Mouse (Mus musculus) heart, embryonic 16.5 days (tissue): Measurements from ENCODE around the gene Snx9. TPM values are rescaled to one million over a fixed set of nuclear protein-coding genes. Genes with fewer than 3 reads are reported as not detected.

Experiments
- ATAC-seq: fragments of 200-750 bp; cut with Nextera tagmentation; replicated peaks from 2 replicates; pipeline ENCODE4 v1.8.0; 2017; ENCODE audit warnings: moderate number of reproducible peaks; ENCODE audit not compliant: insufficient read depth, low FRiP score; ENCODE audit errors: extremely low read depth
- H3K27ac ChIP-seq: fragments of 300-500 bp; sonication (generic); 2 replicates; pipeline ENCODE4 v1.5.1; 2014; ENCODE audit warnings: mild to moderate bottlenecking, low read length, control low read depth, moderate library complexity
- H3K27me3 ChIP-seq: fragments of 300-500 bp; sonication (generic); 2 replicates; pipeline ENCODE4 v1.6.1; 2014; ENCODE audit warnings: low read length, mixed read lengths; ENCODE audit not compliant: control insufficient read depth, insufficient read depth
- H3K36me3 ChIP-seq: fragments of 300-500 bp; sonication (generic); 2 replicates; pipeline ENCODE4 v1.6.1; 2014; ENCODE audit not compliant: control insufficient read depth, insufficient read depth
- H3K4me1 ChIP-seq: fragments of 300-500 bp; sonication (generic); 2 replicates; pipeline ENCODE4 v1.6.1; 2014; ENCODE audit warnings: low read length, mixed read lengths; ENCODE audit not compliant: control insufficient read depth, insufficient read depth
- H3K4me2 ChIP-seq: fragments of 300-500 bp; sonication (generic); 2 replicates; pipeline ENCODE4 v1.6.1; 2014; ENCODE audit warnings: low read depth, mild to moderate bottlenecking, control low read depth, low read length
- H3K4me3 ChIP-seq: fragments of 300-500 bp; sonication (generic); 2 replicates; pipeline ENCODE4 v1.5.1; 2014; ENCODE audit warnings: mild to moderate bottlenecking, control low read depth, low read length
- H3K9ac ChIP-seq: fragments of 300-500 bp; sonication (generic); 2 replicates; pipeline ENCODE4 v1.6.1; 2014; ENCODE audit warnings: low read length, control low read depth
- H3K9me3 ChIP-seq: fragments of 300-500 bp; sonication (generic); replicated peaks from 2 replicates; pipeline ENCODE4 v1.6.1; 2016; ENCODE audit warnings: low read length; ENCODE audit not compliant: control insufficient read depth
- WGBS: fragments of 180-500 bp; shearing (Covaris S2); extraction: QIAGEN DNeasy Blood & Tissue Kit; methylation state at CpG from one replicate; pipeline ENCODE4 v1.1.7; 2014; 5-methylcytosine and 5-hydroxymethylcytosine counted together
- polyA plus RNA-seq: library from polyadenylated mRNA; unstranded; fragments of >200 nt; fragmentation: Nextera tagmentation; extraction: Ambion mirVana; gene quantifications from 2 replicates; pipeline ENCODE4 v1.2.1, GENCODE M21; 2015

Gene Snx9
- polyA plus RNA-seq, 1 experiment from 2014 or later: 19.4 TPM

- 69% methylated on average over 1 of the region's 1 CpGs for WGBS
- H3K27me3 ChIP-seq: no peaks in the 10 kb centered on the region
- H3K4me2 ChIP-seq: no peak overlapping the region
- no peak overlapping the region for H3K9ac ChIP-seq
- ATAC-seq: no peak
- no peak overlapping the region for H3K4me3 ChIP-seq
- no peak overlapping the region for H3K27ac ChIP-seq
- no peaks in the 10 kb centered on the region for H3K36me3 ChIP-seq
- peaks cover 3% of the 10 kb centered on the region for H3K4me1 ChIP-seq
- H3K9me3 ChIP-seq: no peaks in the 10 kb centered on the region
These were observed 101.9 kb downstream of the Snx9 start for GRCm38 (mm10) chr17:5943053-5943452.

- Histone ChIP-seq H3K4me1 (peaks cover 3% of the 10 kb centered on the region), H3K9me3 (no peaks in the 10 kb centered on the region), H3K27ac (no peak overlapping the region), H3K36me3 (no peaks in the 10 kb centered on the region), H3K4me3 (no peak overlapping the region), H3K4me2 (no peak overlapping the region), H3K27me3 (no peaks in the 10 kb centered on the region), H3K9ac (no peak overlapping the region)
- no peak for ATAC-seq
- WGBS: 53% methylated on average over 3 of the region's 3 CpGs
These were observed 105.9 kb downstream of the Snx9 start for GRCm38 (mm10) chr17:5947039-5947438.

GRCm38 (mm10) chr17:5952455-5952854 is 111.3 kb downstream of the Snx9 start:
- no peak overlapping the region for H3K9ac ChIP-seq
- H3K27me3 ChIP-seq: no peaks in the 10 kb centered on the region
- no peak for ATAC-seq

GRCm38 (mm10) chr17:5956350-5957000 is 115.3 kb downstream of the Snx9 start:
- Histone ChIP-seq H3K9ac (no peak overlapping the region), H3K4me2 (no peak overlapping the region), H3K4me3 (no peak overlapping the region), H3K27me3 (no peaks in the 10 kb centered on the region), H3K4me1 (peaks cover 20% of the 10 kb centered on the region), H3K27ac (no peak overlapping the region), H3K9me3 (no peaks in the 10 kb centered on the region), H3K36me3 (no peaks in the 10 kb centered on the region)
- no peak for ATAC-seq
- WGBS: 91% methylated on average over 2 of the region's 2 CpGs

More at GRCm38 (mm10) chr17:5952455-5952854, 111.3 kb downstream of the Snx9 start:
- no peaks in the 10 kb centered on the region for H3K9me3 ChIP-seq
- H3K4me3 ChIP-seq: no peak overlapping the region
- no peak overlapping the region for H3K27ac ChIP-seq
- WGBS: 82% methylated on average over 4 of the region's 4 CpGs
- H3K4me1 ChIP-seq: peaks cover 5% of the 10 kb centered on the region; the same call in 1 of the 2 replicates
- no peak overlapping the region for H3K4me2 ChIP-seq
- H3K36me3 ChIP-seq: no peaks in the 10 kb centered on the region

GRCm38 (mm10) chr17:5957097-5957496 is 116.0 kb downstream of the Snx9 start:
- H3K9ac ChIP-seq: no peak overlapping the region
- H3K27me3 ChIP-seq: no peaks in the 10 kb centered on the region
- ATAC-seq: no peak
- no peak overlapping the region for H3K27ac ChIP-seq
- H3K9me3 ChIP-seq: no peaks in the 10 kb centered on the region
- H3K4me1 ChIP-seq: peaks cover 20% of the 10 kb centered on the region
- no peaks in the 10 kb centered on the region for H3K36me3 ChIP-seq
- whole genome bisulfite sequencing: 48% methylated on average over 3 of the region's 3 CpGs
- no peak overlapping the region for H3K4me3 ChIP-seq
- no peak overlapping the region for H3K4me2 ChIP-seq

- Histone ChIP-seq H3K27ac (no peak overlapping the region), H3K9me3 (no peaks in the 10 kb centered on the region), H3K36me3 (no peaks in the 10 kb centered on the region), H3K4me1 (peaks cover 20% of the 10 kb centered on the region), H3K4me3 (no peak overlapping the region), H3K9ac (no peak overlapping the region), H3K4me2 (no peak overlapping the region), H3K27me3 (no peaks in the 10 kb centered on the region)
- ATAC-seq: no peak
- WGBS: 91% methylated on average over 5 of the region's 5 CpGs
These were observed 117.1 kb downstream of the Snx9 start for GRCm38 (mm10) chr17:5958229-5958628.

- H3K36me3 ChIP-seq: no peaks in the 10 kb centered on the region
- H3K27ac ChIP-seq: no peak overlapping the region
- no peaks in the 10 kb centered on the region for H3K9me3 ChIP-seq
- H3K4me3 ChIP-seq: no peak overlapping the region
- H3K27me3 ChIP-seq: no peaks in the 10 kb centered on the region
- no peak overlapping the region for H3K9ac ChIP-seq
- H3K4me2 ChIP-seq: no peak overlapping the region
- WGBS: 83% methylated on average over 10 of the region's 10 CpGs
- H3K4me1 ChIP-seq: peaks cover 20% of the 10 kb centered on the region
- no peak for ATAC-seq
These were observed 117.5 kb downstream of the Snx9 start for GRCm38 (mm10) chr17:5958636-5959035.

GRCm38 (mm10) chr17:5959096-5959495 is 118.0 kb downstream of the Snx9 start:
- no peak overlapping the region for H3K9ac ChIP-seq
- H3K4me1 ChIP-seq: peaks cover 20% of the 10 kb centered on the region
- no peak for ATAC-seq
- no peaks in the 10 kb centered on the region for H3K27me3 ChIP-seq
- no peak overlapping the region for H3K4me2 ChIP-seq
- H3K27ac ChIP-seq: peak overlapping the region; percentile 68; the same call in 1 of the 2 replicates
- no peaks in the 10 kb centered on the region for H3K9me3 ChIP-seq
- H3K4me3 ChIP-seq: no peak overlapping the region
- H3K36me3 ChIP-seq: no peaks in the 10 kb centered on the region
- 65% methylated on average over 7 of the region's 7 CpGs for WGBS

GRCm38 (mm10) chr17:5959802-5960201 is 118.7 kb downstream of the Snx9 start:
- peak overlapping the region; percentile 9; the same call in 1 of the 2 replicates for H3K4me2 ChIP-seq
- H3K9ac ChIP-seq: peak overlapping the region; percentile 38; the same call in 1 of the 2 replicates

More at GRCm38 (mm10) chr17:5959802-5960201, 118.7 kb downstream of the Snx9 start:
- H3K27ac ChIP-seq: peak overlapping the region; percentile 68
- ATAC-seq: peak; percentile 61; the same call in 1 of the 2 replicates
- no peaks in the 10 kb centered on the region for H3K27me3 ChIP-seq
- 27% methylated on average over 9 of the region's 9 CpGs for WGBS
- H3K9me3 ChIP-seq: no peaks in the 10 kb centered on the region
- H3K36me3 ChIP-seq: no peaks in the 10 kb centered on the region
- H3K4me1 ChIP-seq: peaks cover 20% of the 10 kb centered on the region
- H3K4me3 ChIP-seq: no peak overlapping the region
